Mouse (Mus musculus): ENCODE measurements at regions not wholly inside any gene's neighbourhood (a gene's known extent, or its start where the extent isn't known, plus 50 kb on each side); places are given as distances from the start of the nearest gene placed in this dataset.
A peak's percentile ranks its signal among the peaks of the same experiment; 100 is the strongest.

GRCm38 (mm10) chr17:49266343-49266742 is 161.8 kb upstream of the Mocs1 start:
- H3K4me3 ChIP-seq (ENCODE audit: low read depth, low read length), result no peak overlapping the region
- no peak for TF ChIP-seq EP300 (IDR thresholded peaks at IDR 0.05; ENCODE audit: insufficient read depth, low read depth, low read length)
- peak; percentile 22 for TF ChIP-seq CTCF (IDR thresholded peaks at IDR 0.05; ENCODE audit: low read depth, low read length)
- no peaks in the 10 kb centered on the region for H3K4me1 ChIP-seq (ENCODE audit: control insufficient read depth, insufficient read depth, low read length)
- H3K27ac ChIP-seq (ENCODE audit: insufficient read depth, low read length), result no peak overlapping the region
- H3K27me3 ChIP-seq (ENCODE audit: control insufficient read depth, insufficient read depth, low read length, poor library complexity, severe bottlenecking), result no peaks in the 10 kb centered on the region; the same call in 1 of the 2 replicates
- H3K36me3 ChIP-seq (ENCODE audit: control insufficient read depth, insufficient read depth, low read length, poor library complexity, severe bottlenecking), result no peaks in the 10 kb centered on the region
- H3K9me3 ChIP-seq (replicated peaks; ENCODE audit: control insufficient read depth, insufficient read depth, low read length, poor library complexity, severe bottlenecking), result no peaks in the 10 kb centered on the region; the same call in 1 of the 2 replicates
- no peak overlapping the region for H3K9ac ChIP-seq (ENCODE audit: low read depth, poor library complexity, severe bottlenecking)

DNA sequence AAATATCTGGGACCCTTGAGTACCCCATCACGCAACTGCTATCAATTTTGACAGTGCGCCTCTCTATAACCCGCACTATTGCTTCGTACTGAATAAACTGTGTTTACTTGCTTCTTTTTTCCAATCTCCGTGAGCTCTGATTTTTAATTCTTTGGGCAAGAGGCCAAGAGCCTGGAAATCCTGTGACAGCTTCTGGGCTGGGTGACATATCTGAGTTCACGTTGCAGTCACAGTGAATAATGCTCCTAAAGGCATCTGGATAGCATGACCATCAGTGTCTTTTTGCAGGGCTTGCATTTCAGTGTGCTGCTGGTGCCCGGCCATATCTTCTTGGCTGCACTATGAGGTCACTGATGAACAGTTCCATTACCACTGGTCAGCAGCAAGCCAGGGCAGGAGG is 158.2 kb upstream of the Mocs1 start:
- no peaks in the 10 kb centered on the region for H3K36me3 ChIP-seq (ENCODE audit: control insufficient read depth, insufficient read depth, low read length, poor library complexity, severe bottlenecking)
- H3K9me3 ChIP-seq (replicated peaks; ENCODE audit: control insufficient read depth, insufficient read depth, low read length, poor library complexity, severe bottlenecking), result no peaks in the 10 kb centered on the region; the same call in 1 of the 2 replicates
- H3K4me1 ChIP-seq (ENCODE audit: control insufficient read depth, insufficient read depth, low read length), result no peaks in the 10 kb centered on the region
- no peak overlapping the region for H3K9ac ChIP-seq (ENCODE audit: low read depth, poor library complexity, severe bottlenecking)
- no peak overlapping the region for H3K27ac ChIP-seq (ENCODE audit: insufficient read depth, low read length)
- H3K27me3 ChIP-seq (ENCODE audit: control insufficient read depth, insufficient read depth, low read length, poor library complexity, severe bottlenecking), result no peaks in the 10 kb centered on the region
- TF ChIP-seq CTCF (IDR thresholded peaks at IDR 0.05; ENCODE audit: low read depth, low read length) (no peak), EP300 (IDR thresholded peaks at IDR 0.05; ENCODE audit: insufficient read depth, low read depth, low read length) (no peak), POLR2A (IDR thresholded peaks at IDR 0.05; ENCODE audit: insufficient read depth, low read length) (no peak)
- H3K4me3 ChIP-seq (ENCODE audit: low read depth, low read length), result no peak overlapping the region

DNA sequence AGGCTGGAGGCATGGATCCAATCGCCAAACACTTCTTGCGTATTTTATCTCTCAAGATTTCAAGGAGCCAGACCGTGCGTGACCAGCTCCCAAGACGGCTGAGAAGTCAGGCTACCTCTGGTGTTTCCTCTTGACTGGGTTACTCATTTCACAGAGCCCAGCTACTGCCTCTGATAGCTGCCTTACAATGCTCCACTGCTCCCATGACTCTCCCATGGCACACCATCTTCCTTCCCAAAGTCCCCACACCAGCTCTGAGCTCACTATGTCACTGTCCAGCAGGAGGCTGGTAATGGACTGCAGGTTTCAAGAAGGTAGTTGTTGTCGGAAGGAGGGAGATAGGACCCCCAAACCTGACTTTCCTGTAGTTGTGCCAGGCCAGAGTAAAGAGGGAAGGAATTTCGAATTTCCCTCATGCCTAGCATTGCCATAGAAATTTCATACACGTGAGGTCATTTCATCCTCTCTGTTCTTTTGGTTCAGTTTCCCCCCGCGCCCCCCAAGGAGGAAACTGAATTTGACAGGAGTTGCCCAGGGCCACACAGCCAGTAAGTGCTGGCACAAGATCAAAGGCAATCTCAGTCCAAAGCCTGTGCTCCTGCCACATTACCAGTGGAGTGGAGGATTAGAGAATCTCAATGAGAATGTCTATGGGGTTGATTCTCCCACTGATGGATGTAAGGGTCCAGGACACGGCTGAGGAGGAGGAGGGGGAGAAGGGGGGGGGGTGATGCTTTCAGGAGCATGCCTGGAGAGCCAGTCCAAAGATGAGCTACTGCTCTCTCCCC is 155.3 kb upstream of the Mocs1 start:
- Histone ChIP-seq H3K27ac (ENCODE audit: insufficient read depth, low read length) (no peak overlapping the region), H3K9me3 (replicated peaks; ENCODE audit: control insufficient read depth, insufficient read depth, low read length, poor library complexity, severe bottlenecking) (no peaks in the 10 kb centered on the region), H3K27me3 (ENCODE audit: control insufficient read depth, insufficient read depth, low read length, poor library complexity, severe bottlenecking) (no peaks in the 10 kb centered on the region), H3K4me1 (ENCODE audit: control insufficient read depth, insufficient read depth, low read length) (no peaks in the 10 kb centered on the region), H3K36me3 (ENCODE audit: control insufficient read depth, insufficient read depth, low read length, poor library complexity, severe bottlenecking) (no peaks in the 10 kb centered on the region), H3K4me3 (ENCODE audit: low read depth, low read length) (no peak overlapping the region), H3K9ac (ENCODE audit: low read depth, poor library complexity, severe bottlenecking) (no peak overlapping the region)
- TF ChIP-seq EP300 (IDR thresholded peaks at IDR 0.05; ENCODE audit: insufficient read depth, low read depth, low read length) (no peak), POLR2A (IDR thresholded peaks at IDR 0.05; ENCODE audit: insufficient read depth, low read length) (no peak), CTCF (IDR thresholded peaks at IDR 0.05; ENCODE audit: low read depth, low read length) (no peak)

DNA sequence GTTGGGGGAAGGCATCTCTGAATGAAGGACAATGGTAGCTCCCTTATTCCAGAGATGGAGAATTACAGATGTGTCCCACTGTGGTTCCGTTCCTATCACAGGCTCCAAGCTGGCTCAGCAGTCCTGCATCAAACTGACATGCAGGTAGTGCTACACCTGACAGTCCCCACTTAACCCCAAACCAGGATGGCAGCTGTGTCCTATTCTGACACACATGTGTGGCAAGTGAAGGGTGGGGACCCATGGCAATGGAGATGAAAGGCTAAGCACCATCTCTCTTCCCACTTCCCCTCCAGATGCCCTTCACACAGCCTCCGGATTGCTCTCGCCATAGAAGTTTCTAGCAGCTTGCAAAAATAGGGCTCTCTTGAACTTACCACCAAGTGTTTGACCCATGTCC is 153.2 kb upstream of the Mocs1 start:
- Histone ChIP-seq H3K9ac (ENCODE audit: low read depth, poor library complexity, severe bottlenecking) (no peak overlapping the region), H3K4me1 (ENCODE audit: control insufficient read depth, insufficient read depth, low read length) (no peaks in the 10 kb centered on the region), H3K27ac (ENCODE audit: insufficient read depth, low read length) (no peak overlapping the region), H3K36me3 (ENCODE audit: control insufficient read depth, insufficient read depth, low read length, poor library complexity, severe bottlenecking) (no peaks in the 10 kb centered on the region), H3K4me3 (ENCODE audit: low read depth, low read length) (no peak overlapping the region), H3K9me3 (replicated peaks; ENCODE audit: control insufficient read depth, insufficient read depth, low read length, poor library complexity, severe bottlenecking) (no peaks in the 10 kb centered on the region), H3K27me3 (ENCODE audit: control insufficient read depth, insufficient read depth, low read length, poor library complexity, severe bottlenecking) (no peaks in the 10 kb centered on the region)
- TF ChIP-seq EP300 (IDR thresholded peaks at IDR 0.05; ENCODE audit: insufficient read depth, low read depth, low read length), result no peak
- no peak for TF ChIP-seq CTCF (IDR thresholded peaks at IDR 0.05; ENCODE audit: low read depth, low read length)
- no peak for TF ChIP-seq POLR2A (IDR thresholded peaks at IDR 0.05; ENCODE audit: insufficient read depth, low read length)

DNA sequence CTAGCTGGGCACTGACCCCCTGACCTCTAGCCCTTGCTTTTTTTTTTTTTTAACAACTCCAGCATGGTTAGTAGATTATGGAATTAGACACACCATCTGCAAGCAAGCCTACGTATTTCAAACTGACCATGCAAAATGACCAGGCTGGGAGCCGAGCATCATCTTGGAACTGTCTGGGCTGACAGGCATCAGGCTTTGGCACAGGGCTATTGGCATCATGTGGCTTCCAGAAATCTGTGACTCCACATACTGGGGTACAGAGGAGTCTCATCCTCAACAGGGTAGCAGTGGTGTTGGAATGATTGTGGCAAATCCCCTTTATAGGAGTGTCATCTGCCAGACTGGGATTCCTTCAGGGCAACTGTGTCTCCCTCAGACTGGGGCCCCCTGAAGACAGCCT is 152.7 kb upstream of the Mocs1 start:
- no peak overlapping the region for H3K4me3 ChIP-seq (ENCODE audit: low read depth, low read length)
- no peak overlapping the region for H3K27ac ChIP-seq (ENCODE audit: insufficient read depth, low read length)
- no peaks in the 10 kb centered on the region for H3K9me3 ChIP-seq (replicated peaks; ENCODE audit: control insufficient read depth, insufficient read depth, low read length, poor library complexity, severe bottlenecking)
- TF ChIP-seq CTCF (IDR thresholded peaks at IDR 0.05; ENCODE audit: low read depth, low read length), result no peak
- TF ChIP-seq POLR2A (IDR thresholded peaks at IDR 0.05; ENCODE audit: insufficient read depth, low read length), result no peak
- no peak for TF ChIP-seq EP300 (IDR thresholded peaks at IDR 0.05; ENCODE audit: insufficient read depth, low read depth, low read length)
- no peaks in the 10 kb centered on the region for H3K4me1 ChIP-seq (ENCODE audit: control insufficient read depth, insufficient read depth, low read length)
- H3K27me3 ChIP-seq (ENCODE audit: control insufficient read depth, insufficient read depth, low read length, poor library complexity, severe bottlenecking), result no peaks in the 10 kb centered on the region
- no peak overlapping the region for H3K9ac ChIP-seq (ENCODE audit: low read depth, poor library complexity, severe bottlenecking)
- H3K36me3 ChIP-seq (ENCODE audit: control insufficient read depth, insufficient read depth, low read length, poor library complexity, severe bottlenecking), result no peaks in the 10 kb centered on the region

- TF ChIP-seq POLR2A (IDR thresholded peaks at IDR 0.05; ENCODE audit: insufficient read depth, low read length), result no peak
- no peak for TF ChIP-seq EP300 (IDR thresholded peaks at IDR 0.05; ENCODE audit: insufficient read depth, low read depth, low read length)
- TF ChIP-seq CTCF (IDR thresholded peaks at IDR 0.05; ENCODE audit: low read depth, low read length), result no peak
- H3K4me3 ChIP-seq (ENCODE audit: low read depth, low read length), result no peak overlapping the region
- H3K9me3 ChIP-seq (replicated peaks; ENCODE audit: control insufficient read depth, insufficient read depth, low read length, poor library complexity, severe bottlenecking), result no peaks in the 10 kb centered on the region
Measured at GRCm38 (mm10) chr17:49275916-49276315, 152.2 kb upstream of the Mocs1 start.

More at GRCm38 (mm10) chr17:49275916-49276315, 152.2 kb upstream of the Mocs1 start:
- Histone ChIP-seq H3K4me1 (ENCODE audit: control insufficient read depth, insufficient read depth, low read length) (no peaks in the 10 kb centered on the region), H3K27ac (ENCODE audit: insufficient read depth, low read length) (no peak overlapping the region), H3K36me3 (ENCODE audit: control insufficient read depth, insufficient read depth, low read length, poor library complexity, severe bottlenecking) (no peaks in the 10 kb centered on the region), H3K9ac (ENCODE audit: low read depth, poor library complexity, severe bottlenecking) (no peak overlapping the region), H3K27me3 (ENCODE audit: control insufficient read depth, insufficient read depth, low read length, poor library complexity, severe bottlenecking) (no peaks in the 10 kb centered on the region)
